Mouse (Mus musculus) MEL-GATA-1-ER (cell line): ENCODE measurements around the gene Eprs.
A peak's percentile ranks its signal among the peaks of the same experiment; 100 is the strongest.

Source experiments
- DNase-seq: peaks from one replicate; pipeline ENCODE4 v3.0.0-alpha.2; 2012; ENCODE audit warnings: low read depth; ENCODE audit errors: extremely low read depth

Eprs gene

DNA sequence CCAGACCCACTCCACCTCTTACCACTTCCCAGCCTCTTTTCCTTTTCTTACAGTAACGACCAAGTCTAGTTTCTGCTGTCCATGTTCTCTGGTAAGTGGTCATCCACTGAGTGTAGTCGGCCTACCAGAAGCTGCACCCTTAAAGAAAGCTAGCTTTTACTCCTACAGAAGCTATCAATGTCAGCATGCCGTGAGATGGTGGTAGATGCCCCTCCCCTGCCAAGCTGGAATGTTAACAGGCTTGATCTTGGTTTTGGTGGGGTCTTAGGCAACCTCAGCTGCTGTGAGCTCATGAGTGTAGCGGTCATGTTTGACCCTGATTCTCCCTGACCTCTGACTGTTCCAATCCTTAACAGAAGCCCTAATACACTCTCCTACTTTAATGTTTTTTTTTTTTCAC lies 4.6 kb upstream of the Eprs start:
- DNase-seq = no peak

DNA sequence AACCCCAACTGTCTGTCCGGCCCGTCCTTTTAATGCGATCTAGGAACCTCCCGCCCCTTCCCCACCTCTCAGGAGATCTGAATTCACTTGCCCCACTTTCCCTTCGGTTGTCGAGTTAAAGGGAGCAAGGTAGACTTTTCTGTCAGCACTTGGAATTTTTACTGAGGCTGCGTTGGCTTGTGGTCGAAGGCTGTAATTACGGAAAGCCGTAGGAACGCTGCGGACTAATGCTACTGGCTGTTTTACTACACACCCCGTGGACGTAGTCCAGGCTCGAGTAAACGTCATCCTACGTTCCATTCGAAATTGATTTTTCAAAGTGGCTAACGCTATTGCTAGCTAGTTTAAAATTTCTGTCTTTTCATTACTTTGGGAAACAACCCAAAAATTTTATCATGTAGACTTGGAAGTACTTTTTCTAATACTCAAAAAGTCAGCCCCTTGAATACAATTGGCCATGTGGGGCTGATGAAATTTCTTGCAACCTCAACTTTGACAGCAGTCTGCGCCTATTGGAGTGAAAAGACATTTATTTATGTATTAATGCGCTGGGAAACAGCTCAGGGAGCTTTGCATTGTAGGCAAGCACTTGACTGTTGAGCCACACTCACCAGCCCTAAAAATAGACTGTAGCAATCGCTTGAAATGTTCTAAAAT lies 810 bp downstream of the Eprs start:
- DNase-seq = peak; percentile 69

- DNase-seq = no peak
Measured at GRCm38 (mm10) chr1:185364183-185364540, 1.3 kb downstream of the Eprs start.

DNA sequence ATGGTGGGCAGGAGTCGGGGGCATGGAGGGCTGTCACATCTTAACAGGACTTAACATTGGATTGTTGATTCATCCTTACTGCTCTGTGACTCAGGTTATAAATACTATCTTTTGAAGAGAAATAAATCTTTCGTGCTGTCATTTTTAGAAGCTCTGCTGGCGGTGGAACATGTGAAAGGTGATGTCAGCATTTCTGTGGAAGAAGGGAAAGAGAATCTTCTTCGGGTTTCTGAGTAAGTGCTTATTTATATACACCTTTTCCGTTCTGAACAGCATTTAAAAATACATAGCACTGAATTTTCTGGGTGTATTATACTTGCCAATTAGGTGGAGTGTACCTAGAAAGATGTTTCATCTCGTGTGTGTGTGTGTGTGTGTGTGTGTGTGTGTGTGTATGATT lies 4.5 kb downstream of the Eprs start:
- no peak for DNase-seq

- no peak for DNase-seq
Measured at GRCm38 (mm10) chr1:185369979-185370378, 7.1 kb downstream of the Eprs start.

DNA sequence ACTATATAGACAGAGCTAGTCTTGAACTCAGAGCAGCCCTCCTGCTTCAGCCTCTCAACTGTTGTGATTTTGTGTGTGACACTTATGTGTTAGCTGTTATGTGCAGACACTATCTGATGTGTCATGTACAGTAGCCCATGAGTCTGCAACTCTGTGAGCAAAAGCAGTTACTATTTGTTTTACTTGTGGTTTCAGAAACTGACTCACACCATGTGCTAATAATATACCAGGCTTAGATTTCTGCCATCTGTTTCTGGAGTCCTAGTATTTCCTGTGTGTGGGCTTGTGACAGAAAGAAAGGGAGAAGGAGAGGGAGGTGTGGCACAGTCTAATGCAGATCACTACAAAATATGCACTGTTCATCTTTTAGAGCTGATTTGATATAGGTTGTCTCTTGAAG lies 13.5 kb downstream of the Eprs start:
- DNase-seq = no peak

DNA sequence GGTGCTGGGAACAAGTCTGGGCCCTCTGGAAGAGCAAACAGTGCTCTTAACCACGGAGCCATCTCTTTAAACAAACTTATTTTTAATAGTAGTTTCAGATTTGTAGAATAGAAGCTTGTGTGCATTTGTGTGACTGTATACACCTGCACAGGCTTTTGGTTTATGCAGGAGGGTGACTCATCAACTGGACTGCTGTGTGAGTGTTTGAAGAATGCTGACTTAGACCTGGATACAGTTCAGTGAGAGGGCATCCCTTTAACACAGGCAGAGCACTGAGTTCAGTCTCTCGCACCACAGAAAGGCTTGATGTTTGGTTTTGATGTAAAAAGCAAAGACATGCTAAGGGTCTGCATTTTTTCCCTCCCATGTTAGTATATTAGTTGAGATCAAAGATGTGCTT lies 14.6 kb downstream of the Eprs start:
- DNase-seq = no peak

GRCm38 (mm10) chr1:185401615-185402014 lies 38.8 kb downstream of the Eprs start:
- DNase-seq = no peak

GRCm38 (mm10) chr1:185404021-185404420 lies 41.2 kb downstream of the Eprs start:
- DNase-seq = peak; percentile 25

- DNase-seq = no peak
Measured at GRCm38 (mm10) chr1:185405921-185406320, 43.1 kb downstream of the Eprs start.

- DNase-seq = no peak
Measured at GRCm38 (mm10) chr1:185409831-185410230, 47.0 kb downstream of the Eprs start.

- DNase-seq = no peak
Measured at GRCm38 (mm10) chr1:185418011-185418410, 55.2 kb downstream of the Eprs start.

GRCm38 (mm10) chr1:185419805-185420204 lies 57.0 kb downstream of the Eprs start:
- DNase-seq = no peak

DNA sequence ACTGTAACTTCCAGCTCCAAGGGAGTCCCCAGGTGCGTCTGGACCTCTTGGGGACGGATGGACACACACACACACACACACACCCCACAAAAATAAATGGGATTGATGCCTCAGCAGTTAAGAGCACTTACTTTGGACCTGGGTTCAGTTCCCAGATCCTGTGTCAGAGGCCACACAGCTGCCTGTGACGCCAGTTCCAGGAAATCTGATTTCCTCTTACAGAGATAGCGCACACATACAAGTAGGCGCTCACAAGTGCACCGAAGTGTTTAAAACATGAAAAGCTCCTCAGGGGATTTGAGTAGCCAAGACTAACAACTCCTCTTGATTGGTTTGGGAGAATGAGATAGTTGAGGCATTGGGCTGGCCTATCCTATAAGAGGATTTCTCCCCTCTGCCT lies 57.9 kb downstream of the Eprs start:
- DNase-seq = no peak

GRCm38 (mm10) chr1:185426583-185426982 lies 63.7 kb downstream of the Eprs start:
- DNase-seq = no peak

DNA sequence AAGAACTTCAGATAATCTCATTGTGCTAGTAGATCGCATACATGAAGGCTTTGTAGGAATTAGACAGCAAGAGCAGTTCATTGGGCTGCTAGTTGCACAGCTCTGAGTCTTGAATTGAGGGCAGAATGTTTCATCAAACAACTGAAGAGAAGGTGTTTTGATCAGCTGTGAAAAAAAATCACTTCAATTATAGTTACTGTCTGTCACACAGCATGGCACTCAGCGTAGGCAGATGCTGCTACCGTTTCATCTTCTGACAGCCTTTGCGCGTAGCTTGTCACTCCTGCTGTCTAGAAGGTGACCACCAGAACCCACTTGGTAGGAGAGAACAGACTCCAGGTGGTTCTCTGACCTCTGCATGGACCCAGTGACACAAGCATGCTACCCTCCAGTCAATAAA lies 67.6 kb downstream of the Eprs start:
- DNase-seq = no peak

DNA sequence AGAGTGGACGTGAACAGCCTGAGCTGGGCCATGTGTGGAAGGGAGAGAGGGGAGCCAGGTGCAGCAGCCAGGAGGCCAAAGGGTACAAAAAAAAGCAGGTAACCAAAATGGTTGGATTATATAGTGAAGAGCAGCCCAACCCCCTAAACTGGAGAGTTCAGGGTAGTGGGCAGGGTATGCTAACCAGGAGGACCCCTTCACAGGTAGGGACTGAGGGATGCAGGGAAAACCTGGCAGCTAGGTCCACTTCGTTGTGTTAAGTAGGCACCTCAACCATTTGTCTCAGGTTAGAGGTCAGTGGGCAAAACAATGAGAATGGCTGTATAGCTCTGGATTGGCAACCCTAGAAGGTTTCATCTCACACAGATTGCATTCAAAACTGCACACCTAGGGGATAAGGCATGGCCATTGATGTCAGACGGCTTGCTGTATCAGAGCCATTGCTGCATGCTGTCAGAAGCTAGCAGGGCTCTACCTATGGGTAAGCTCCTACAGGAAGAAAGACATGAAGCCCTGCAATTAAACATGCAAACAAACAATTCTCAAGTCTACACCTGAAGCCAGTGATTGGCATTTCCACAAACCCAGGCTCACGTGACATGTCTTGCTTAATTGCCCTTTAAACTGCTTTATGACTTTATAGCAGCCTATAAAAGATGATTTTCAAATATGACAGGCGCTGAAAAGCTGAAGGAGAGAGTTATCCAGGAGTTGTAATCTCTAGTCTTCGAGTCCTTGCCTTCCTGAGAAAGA lies 68.6 kb downstream of the Eprs start:
- no peak for DNase-seq

DNA sequence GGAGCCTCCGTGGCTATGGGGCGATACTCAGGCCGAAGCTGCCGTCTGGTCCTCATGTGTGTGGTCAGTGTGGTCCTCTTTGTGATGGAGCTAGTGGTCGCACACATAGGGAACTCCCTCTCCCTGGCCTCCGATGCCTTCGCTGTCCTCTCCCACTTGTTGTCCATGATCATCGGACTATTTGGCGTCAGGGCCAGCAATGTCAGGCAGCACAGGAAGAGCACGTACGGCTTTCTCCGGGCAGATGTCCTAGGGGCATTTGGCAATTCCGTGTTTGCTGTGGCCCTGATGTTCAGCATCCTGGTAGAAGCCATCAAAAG lies 69.1 kb downstream of the Eprs start:
- DNase-seq = no peak

- no peak for DNase-seq
Measured at GRCm38 (mm10) chr1:185433112-185433511, 70.3 kb downstream of the Eprs start.

DNA sequence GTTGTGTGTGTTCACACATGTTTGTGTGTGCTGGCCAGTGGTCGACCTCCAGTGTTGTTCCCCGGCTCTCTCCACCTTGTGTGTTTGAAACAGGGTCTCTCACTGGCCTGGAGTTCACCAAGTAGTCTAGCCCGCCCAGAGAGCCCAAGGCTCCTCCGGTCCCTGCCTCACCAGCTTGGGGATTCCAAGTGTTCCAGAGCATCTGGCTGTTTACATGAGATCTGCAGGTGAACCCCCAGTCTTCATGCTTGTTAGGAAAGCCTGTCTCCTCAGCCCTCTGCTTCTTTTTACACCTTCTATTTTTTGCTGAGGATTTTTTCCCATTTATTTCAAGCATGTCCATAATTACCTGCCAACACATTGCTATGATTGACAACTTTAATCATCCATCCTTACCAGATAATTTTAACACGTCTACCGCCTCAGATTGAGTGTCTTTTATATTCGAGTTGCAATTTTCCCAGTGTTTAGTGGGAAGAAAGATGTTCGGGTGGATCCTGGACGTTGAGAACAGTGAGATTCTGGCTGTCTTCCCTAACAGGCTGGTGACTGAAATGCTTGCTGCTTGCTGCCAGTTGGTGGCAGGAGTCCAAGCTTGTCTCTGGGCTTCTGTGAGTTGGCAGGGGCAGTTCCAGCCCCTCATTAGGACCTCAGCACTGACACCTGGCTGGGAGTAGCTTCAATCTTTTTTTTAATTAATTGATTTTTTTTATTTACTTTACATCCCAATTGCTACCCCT lies 76.2 kb downstream of the Eprs start:
- DNase-seq = no peak

DNA sequence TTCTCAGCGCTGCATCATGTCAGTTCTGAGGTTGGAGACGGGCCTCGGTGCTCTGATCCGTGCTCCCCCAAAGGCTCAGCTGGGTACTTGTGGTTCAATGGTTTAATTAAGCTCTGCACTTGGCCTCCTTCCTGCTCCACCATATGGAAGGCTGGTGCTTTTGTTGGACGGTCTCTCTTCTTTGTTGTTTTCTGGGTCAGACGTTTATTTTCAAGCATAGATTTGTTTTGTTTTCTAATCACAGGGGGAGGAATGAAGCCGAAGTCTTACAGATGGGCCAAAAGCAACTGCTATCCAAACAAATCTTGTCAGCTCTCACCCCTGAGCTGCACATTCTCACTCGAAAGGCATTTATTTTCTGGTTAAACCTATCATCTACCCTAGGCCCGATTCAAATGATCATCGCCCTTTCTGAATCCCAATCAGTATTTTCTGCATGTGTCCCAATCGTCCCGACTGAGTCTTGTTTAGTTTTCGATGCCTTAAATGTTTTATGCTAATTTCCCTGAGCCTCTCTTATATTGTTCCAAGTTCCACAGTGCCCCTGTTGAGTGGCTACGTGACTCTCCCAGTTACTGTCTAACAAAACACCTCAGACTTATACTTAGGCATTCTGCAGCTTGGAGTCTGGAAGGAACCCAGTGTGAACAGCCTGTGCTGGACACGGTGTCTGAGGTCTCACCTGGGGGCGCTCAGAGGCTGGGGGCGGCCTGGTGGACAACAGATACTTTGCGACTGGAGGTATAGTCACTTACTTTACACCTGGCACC lies 79.0 kb downstream of the Eprs start:
- DNase-seq = no peak

DNA sequence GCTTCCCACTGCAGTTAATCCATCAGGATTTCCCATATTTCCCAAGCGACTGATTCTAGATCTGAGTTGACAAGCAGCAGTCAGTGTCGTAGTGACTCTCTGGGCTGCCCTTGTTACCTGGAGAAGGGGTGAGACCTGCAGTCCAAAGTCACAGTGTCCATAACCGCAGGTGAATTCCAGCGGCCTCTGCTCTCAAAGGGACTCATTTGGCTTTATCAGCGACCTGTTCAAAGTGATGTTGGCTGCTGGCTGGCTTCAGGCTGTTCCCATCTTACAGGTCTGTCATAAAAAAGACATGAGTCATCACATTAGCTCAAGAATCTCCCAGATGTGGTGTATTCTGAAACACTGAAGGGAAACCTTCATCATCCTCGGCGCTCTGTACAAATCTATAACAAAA lies 86.1 kb downstream of the Eprs start:
- DNase-seq = no peak
